Mouse (Mus musculus): ENCODE measurements around the gene Wdr17.

Wdr17 gene

GRCm38 (mm10) chr8:54886987-54887785, at the start of gene Wdr17:
Gene Wdr17, minus strand, starts transcription at chr8:54887184.
- no peak for DNase-seq

GRCm38 (mm10) chr8:54932306-54932705, 45.3 kb upstream of the Wdr17 start:
- no peak for DNase-seq

GRCm38 (mm10) chr8:54924936-54925335, 38.0 kb upstream of the Wdr17 start:
- DNase-seq: no peak

- DNase-seq: peak; percentile 29 to 49
Observed at GRCm38 (mm10) chr8:54922160-54922855, 35.3 kb upstream of the Wdr17 start.

GRCm38 (mm10) chr8:54917710-54918109, 30.7 kb upstream of the Wdr17 start:
- no peak for DNase-seq

- no peak for DNase-seq
Observed at GRCm38 (mm10) chr8:54912891-54913290, 25.9 kb upstream of the Wdr17 start.

GRCm38 (mm10) chr8:54899444-54899843, 12.5 kb upstream of the Wdr17 start:
- no peak for DNase-seq

- no peak for DNase-seq
Observed at GRCm38 (mm10) chr8:54894637-54895322, 7.8 kb upstream of the Wdr17 start.

GRCm38 (mm10) chr8:54894180-54894579, 7.2 kb upstream of the Wdr17 start:
- no peak for DNase-seq

GRCm38 (mm10) chr8:54886560-54886959, 424 bp downstream of the Wdr17 start:
- no peak for DNase-seq

GRCm38 (mm10) chr8:54876458-54876857, 10.5 kb downstream of the Wdr17 start:
- no peak for DNase-seq

- no peak for DNase-seq
Observed at GRCm38 (mm10) chr8:54864761-54865064, 22.3 kb downstream of the Wdr17 start.

- no peak for DNase-seq
Observed at GRCm38 (mm10) chr8:54864038-54864760, 22.8 kb downstream of the Wdr17 start.

- no peak for DNase-seq
Observed at GRCm38 (mm10) chr8:54836029-54836959, 50.7 kb downstream of the Wdr17 start.

- DNase-seq: peak; percentile 20 to 67
Observed at GRCm38 (mm10) chr8:54829794-54830426, 57.1 kb downstream of the Wdr17 start.

- no peak for DNase-seq
Observed at GRCm38 (mm10) chr8:54827974-54828373, 59.0 kb downstream of the Wdr17 start.

- DNase-seq: no peak
Observed at GRCm38 (mm10) chr8:54822956-54823355, 64.0 kb downstream of the Wdr17 start.

- DNase-seq: no peak
Observed at GRCm38 (mm10) chr8:54818651-54819050, 68.3 kb downstream of the Wdr17 start.

GRCm38 (mm10) chr8:54808217-54808616, 78.8 kb downstream of the Wdr17 start:
- no peak for DNase-seq

- no peak for DNase-seq
Observed at GRCm38 (mm10) chr8:54806173-54806572, 80.8 kb downstream of the Wdr17 start.

GRCm38 (mm10) chr8:54792699-54793061, 94.3 kb downstream of the Wdr17 start:
- DNase-seq: no peak
